Mouse (Mus musculus) heart, embryonic 15.5 days (tissue): ENCODE measurements around the gene Pgam1. TPM values are rescaled to one million over a fixed set of nuclear protein-coding genes. Genes with fewer than 3 reads are reported as not detected.
"Not testable (repeated sequence)": the region's sequence is repeated elsewhere in the genome, so short reads cannot be mapped to it uniquely, and the experiment has no call there.

Experiments
- ATAC-seq: fragments of 200-750 bp; cut with Nextera tagmentation; replicated peaks from 2 replicates; pipeline ENCODE4 v1.8.0; 2017; ENCODE audit warnings: low read depth, moderate TSS enrichment; ENCODE audit not compliant: insufficient number of reproducible peaks, insufficient read depth, low FRiP score
- H3K27ac ChIP-seq: fragments of 300-500 bp; sonication (generic); 2 replicates; pipeline ENCODE4 v1.5.1; 2015; ENCODE audit warnings: mild to moderate bottlenecking, inconsistent platforms
- H3K27me3 ChIP-seq: fragments of 300-500 bp; sonication (generic); 2 replicates; pipeline ENCODE4 v1.6.1; 2015; ENCODE audit warnings: inconsistent platforms
- H3K36me3 ChIP-seq: fragments of 300-500 bp; sonication (generic); 2 replicates; pipeline ENCODE4 v1.6.1; 2015; ENCODE audit warnings: mild to moderate bottlenecking, inconsistent platforms
- H3K4me1 ChIP-seq: fragments of 300-500 bp; sonication (generic); replicated peaks from 2 replicates; pipeline ENCODE4 v1.6.1; 2015; ENCODE audit warnings: inconsistent platforms
- H3K4me2 ChIP-seq: fragments of 300-500 bp; sonication (generic); 2 replicates; pipeline ENCODE4 v1.6.1; 2015; ENCODE audit warnings: inconsistent platforms, mild to moderate bottlenecking, moderate library complexity
- H3K4me3 ChIP-seq: fragments of 300-500 bp; sonication (generic); 2 replicates; pipeline ENCODE4 v1.5.1; 2015; ENCODE audit warnings: mild to moderate bottlenecking, inconsistent platforms
- H3K9ac ChIP-seq: fragments of 300-500 bp; sonication (generic); 2 replicates; pipeline ENCODE4 v1.6.1; 2015; ENCODE audit warnings: mild to moderate bottlenecking, inconsistent platforms
- H3K9me3 ChIP-seq: fragments of 300-500 bp; sonication (generic); replicated peaks from 2 replicates; pipeline ENCODE4 v1.6.1; 2016; ENCODE audit warnings: inconsistent platforms
- WGBS: fragments of 180-500 bp; shearing (Covaris S2); methylation state at CpG from one replicate; pipeline ENCODE4 v1.1.7; 2015; ENCODE audit warnings: mixed read lengths; 5-methylcytosine and 5-hydroxymethylcytosine counted together
- polyA plus RNA-seq: library from polyadenylated mRNA; unstranded; fragments of >200 nt; fragmentation: Nextera tagmentation; extraction: Ambion mirVana; gene quantifications from 2 replicates; pipeline ENCODE4 v1.2.1, GENCODE M21; 2015

Pgam1 gene
- polyA plus RNA-seq, 1 experiment from 2014 or later, result 666 TPM

DNA sequence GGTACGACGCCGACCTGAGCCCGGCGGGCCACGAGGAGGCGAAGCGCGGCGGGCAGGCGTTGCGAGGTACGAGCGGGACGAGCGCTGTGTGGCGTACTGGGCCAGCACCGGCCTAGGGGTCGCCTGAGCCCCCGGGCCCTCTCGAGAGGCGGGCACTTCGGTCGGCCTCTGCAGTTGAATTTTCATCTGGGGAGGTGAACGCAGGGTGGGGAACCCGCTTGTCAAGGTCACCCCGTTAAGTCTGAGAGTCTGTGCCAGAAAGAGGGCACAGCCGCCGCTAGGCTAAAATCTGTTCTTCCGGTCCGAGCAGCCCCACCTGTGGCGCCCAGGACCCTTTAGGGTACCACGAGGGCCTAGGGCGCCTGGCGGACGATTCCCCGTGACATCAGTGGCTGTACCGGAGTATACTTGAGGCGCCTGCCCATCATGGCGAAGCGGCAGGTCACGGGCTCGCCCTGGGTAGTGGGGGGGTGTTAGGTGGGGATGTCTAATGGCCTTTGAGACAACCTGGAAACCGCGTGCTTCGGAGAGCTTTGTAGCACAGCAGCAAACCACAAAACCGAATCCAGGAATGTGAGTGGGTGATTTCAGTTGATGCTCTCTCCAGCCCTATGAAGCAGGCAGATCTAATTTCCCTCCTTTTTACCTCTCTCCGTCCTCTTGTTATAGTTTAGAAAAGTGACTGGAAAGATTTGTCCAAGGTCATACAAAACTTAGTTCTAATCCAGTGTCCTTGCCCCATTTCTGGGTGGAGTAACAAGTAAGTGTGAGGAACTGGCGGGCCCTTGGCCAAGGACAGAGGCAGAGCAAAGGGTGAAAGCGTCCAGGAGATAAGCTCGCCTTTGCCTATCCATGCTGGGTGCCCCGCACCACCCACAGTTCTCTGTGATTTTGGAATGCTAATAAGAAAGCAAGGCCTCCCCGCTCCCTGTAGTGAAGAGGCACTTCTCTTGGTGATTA lies 678 bp downstream of the Pgam1 start:
- WGBS, result under 1% methylated on average over 53 of the region's 53 CpGs
- peaks cover 21% of the 10 kb centered on the region for H3K4me1 ChIP-seq
- H3K36me3 ChIP-seq, result peaks cover 25% of the 10 kb centered on the region
- H3K9me3 ChIP-seq, result no peaks in the 10 kb centered on the region
- peak overlapping the region; percentile 98 for H3K4me3 ChIP-seq
- H3K4me2 ChIP-seq, result peak overlapping the region; percentile 75
- H3K27ac ChIP-seq, result peak overlapping the region; percentile 97
- H3K27me3 ChIP-seq, result no peaks in the 10 kb centered on the region
- peak; percentile 51 for ATAC-seq
- peak overlapping the region; percentile 98 for H3K9ac ChIP-seq

DNA sequence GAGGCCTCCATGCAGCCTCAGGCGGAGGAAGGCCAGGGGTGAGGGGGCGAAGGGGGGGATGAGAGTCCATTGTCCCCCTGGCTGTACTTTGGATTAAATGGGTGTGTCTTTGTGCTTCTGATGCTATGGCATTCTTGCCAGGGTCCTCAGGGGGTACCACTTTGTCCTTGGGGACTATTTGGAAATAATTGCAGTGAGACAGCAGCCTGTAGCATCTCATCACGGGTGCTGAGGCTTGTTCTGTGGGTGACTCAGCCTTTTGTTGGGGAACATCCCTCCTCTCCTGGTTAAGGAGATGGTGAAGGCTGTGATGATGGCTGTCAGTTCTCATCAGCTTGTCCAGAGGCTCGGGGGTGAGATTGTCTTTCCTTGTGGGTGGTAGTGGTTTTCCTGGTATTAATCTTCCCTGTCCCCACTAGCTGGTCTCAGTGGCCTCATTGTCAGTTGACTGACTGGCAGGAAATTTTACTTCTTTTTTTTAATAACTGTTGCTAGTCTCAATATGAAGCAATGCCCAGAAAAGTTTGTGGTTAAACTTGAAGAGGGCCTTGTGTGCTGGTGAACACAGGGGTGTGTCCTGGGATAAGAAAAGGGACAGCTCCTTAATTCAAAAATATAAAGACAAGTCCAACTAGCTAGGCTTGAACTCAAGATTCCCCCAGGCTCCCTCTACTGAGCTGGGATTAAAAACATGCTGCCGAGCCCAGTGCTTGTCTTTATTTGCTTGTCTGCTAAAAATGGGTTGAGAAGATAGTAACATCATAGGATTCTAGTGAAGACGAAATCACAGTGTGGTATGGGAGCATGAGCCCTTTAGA lies 2.3 kb downstream of the Pgam1 start:
- 30% methylated on average over 6 of the region's 6 CpGs for WGBS
- H3K27ac ChIP-seq, result peak overlapping the region; percentile 97

GRCm38 (mm10) chr19:41914592-41914882 lies 2.8 kb downstream of the Pgam1 start:
- Histone ChIP-seq H3K4me1 (peaks cover 20% of the 10 kb centered on the region), H3K4me2 (peak overlapping the region; percentile 75), H3K36me3 (peaks cover 37% of the 10 kb centered on the region), H3K27ac (0 out of 2 replicates have a peak overlapping the region, but pooled peaks have one; percentile 49), H3K9ac (0 out of 2 replicates have a peak overlapping the region, but pooled peaks have one; percentile 98), H3K4me3 (peak overlapping the region; percentile 98)
- not testable (repeated sequence) for H3K27me3 ChIP-seq, H3K9me3 ChIP-seq, ATAC-seq

More for the DNA sequence above, 2.3 kb downstream of the Pgam1 start:
- peaks cover 32% of the 10 kb centered on the region for H3K36me3 ChIP-seq
- no peaks in the 10 kb centered on the region for H3K9me3 ChIP-seq
- H3K4me2 ChIP-seq, result peak overlapping the region; percentile 75
- ATAC-seq, result no peak
- H3K4me1 ChIP-seq, result peaks cover 20% of the 10 kb centered on the region
- H3K4me3 ChIP-seq, result peak overlapping the region; percentile 98
- H3K9ac ChIP-seq, result peak overlapping the region; percentile 98
- H3K27me3 ChIP-seq, result no peaks in the 10 kb centered on the region

GRCm38 (mm10) chr19:41915294-41915693 lies 3.6 kb downstream of the Pgam1 start:
- Histone ChIP-seq H3K4me3 (peak overlapping the region; percentile 98), H3K4me2 (peak overlapping the region; percentile 75), H3K9me3 (no peaks in the 10 kb centered on the region), H3K4me1 (peaks cover 20% of the 10 kb centered on the region), H3K9ac (peak overlapping the region; percentile 9; the same call in 1 of the 2 replicates), H3K27me3 (no peaks in the 10 kb centered on the region), H3K27ac (peak overlapping the region; percentile 49), H3K36me3 (peaks cover 43% of the 10 kb centered on the region)
- 65% methylated on average over 3 of the region's 3 CpGs for WGBS
- no peak for ATAC-seq

- 83% methylated on average over 4 of the region's 4 CpGs for WGBS
- H3K4me1 ChIP-seq, result peaks cover 20% of the 10 kb centered on the region
Measured at GRCm38 (mm10) chr19:41916853-41917252, 5.1 kb downstream of the Pgam1 start.

GRCm38 (mm10) chr19:41919471-41919870 lies 7.7 kb downstream of the Pgam1 start:
- Histone ChIP-seq H3K4me3 (no peak overlapping the region), H3K27me3 (no peaks in the 10 kb centered on the region), H3K9me3 (no peaks in the 10 kb centered on the region), H3K36me3 (peaks cover 66% of the 10 kb centered on the region), H3K4me2 (no peak overlapping the region), H3K9ac (no peak overlapping the region), H3K27ac (no peak overlapping the region), H3K4me1 (peaks cover 9% of the 10 kb centered on the region)
- 75% methylated on average over 4 of the region's 4 CpGs for WGBS
- ATAC-seq, result no peak

More at GRCm38 (mm10) chr19:41916853-41917252, 5.1 kb downstream of the Pgam1 start:
- ATAC-seq, result no peak
- Histone ChIP-seq H3K9me3 (no peaks in the 10 kb centered on the region), H3K27ac (no peak overlapping the region), H3K27me3 (no peaks in the 10 kb centered on the region), H3K4me2 (no peak overlapping the region), H3K4me3 (no peak overlapping the region), H3K36me3 (peaks cover 43% of the 10 kb centered on the region), H3K9ac (no peak overlapping the region)

GRCm38 (mm10) chr19:41920412-41921067 lies 8.8 kb downstream of the Pgam1 start:
- H3K4me1 ChIP-seq, result no peaks in the 10 kb centered on the region
- WGBS, result 71% methylated on average over 5 of the region's 5 CpGs
- H3K9ac ChIP-seq, result no peak overlapping the region
- H3K9me3 ChIP-seq, result no peaks in the 10 kb centered on the region
- ATAC-seq, result no peak
- no peak overlapping the region for H3K27ac ChIP-seq
- H3K4me3 ChIP-seq, result no peak overlapping the region
- H3K4me2 ChIP-seq, result no peak overlapping the region
- H3K36me3 ChIP-seq, result peaks cover 62% of the 10 kb centered on the region
- H3K27me3 ChIP-seq, result no peaks in the 10 kb centered on the region

DNA sequence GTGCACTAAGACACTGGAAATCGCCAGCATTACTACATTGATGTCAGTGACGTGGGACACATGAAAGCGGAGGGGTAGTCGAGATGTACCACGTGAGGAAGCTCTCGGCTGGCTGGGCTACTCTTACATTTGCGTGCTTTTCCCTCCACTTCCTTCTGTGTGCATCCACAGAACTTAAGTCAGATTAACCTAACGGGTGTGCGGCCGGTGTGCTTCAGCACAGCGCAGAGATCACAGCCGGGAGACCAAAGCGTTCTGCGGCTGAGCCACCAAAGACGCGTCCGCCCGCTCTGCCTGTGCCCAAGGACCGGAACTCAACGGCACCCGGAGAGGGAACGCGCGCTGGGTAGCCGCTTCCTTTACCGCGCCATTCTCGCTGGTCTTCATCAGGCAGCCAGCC lies 21.0 kb downstream of the Pgam1 start:
- peak overlapping the region; percentile 48 for H3K27ac ChIP-seq
- no peaks in the 10 kb centered on the region for H3K9me3 ChIP-seq
- peaks cover 22% of the 10 kb centered on the region for H3K4me1 ChIP-seq
- WGBS, result under 1% methylated on average over 28 of the region's 28 CpGs
- H3K4me2 ChIP-seq, result peak overlapping the region; percentile 88
- peak overlapping the region; percentile 77 for H3K9ac ChIP-seq
- H3K4me3 ChIP-seq, result peak overlapping the region; percentile 88
- ATAC-seq, result no peak
- peaks cover 16% of the 10 kb centered on the region for H3K36me3 ChIP-seq
- H3K27me3 ChIP-seq, result no peaks in the 10 kb centered on the region

DNA sequence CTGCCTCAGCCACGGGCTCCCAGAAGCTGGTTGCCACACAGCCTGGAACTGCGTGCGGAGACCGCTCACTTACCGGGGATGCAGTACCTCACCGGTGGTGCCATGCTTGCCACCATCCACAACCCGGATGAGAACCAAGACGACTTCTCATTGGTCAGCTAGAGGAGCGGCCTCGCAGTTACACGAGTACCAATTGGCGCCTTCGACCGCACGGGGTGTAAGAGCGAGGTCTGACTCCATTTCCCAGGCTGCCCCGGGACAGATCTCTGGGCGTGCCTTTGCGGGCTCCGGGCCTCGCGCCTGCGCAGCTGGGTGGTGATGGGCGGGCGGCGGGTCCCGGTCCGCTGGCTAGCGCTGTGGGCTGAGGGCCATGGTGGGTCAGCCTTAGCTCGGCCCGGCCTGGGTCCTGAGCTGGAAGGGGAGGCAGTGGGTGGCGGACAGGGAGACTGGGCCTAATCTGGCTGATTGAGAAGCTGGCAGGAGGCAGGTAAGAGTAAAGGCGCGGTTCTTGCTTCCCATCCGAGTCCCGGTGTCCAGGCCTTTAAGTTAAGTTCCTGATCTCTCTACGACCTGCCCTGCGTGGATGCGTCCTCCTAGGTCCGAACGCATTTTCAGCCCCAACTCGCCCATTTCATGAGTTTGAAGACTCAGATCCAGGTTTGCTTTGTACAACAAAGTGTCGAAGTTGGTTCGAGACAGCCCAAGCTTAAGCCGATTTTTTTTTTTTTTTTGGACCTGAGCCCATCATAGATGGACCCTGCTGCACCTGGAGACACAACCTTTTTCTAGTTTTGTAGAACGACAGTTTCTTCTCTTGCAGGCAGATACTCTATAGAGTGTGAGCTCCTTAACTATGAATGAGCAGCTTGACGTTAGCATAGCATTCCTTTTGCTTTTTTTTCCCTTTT lies 21.7 kb downstream of the Pgam1 start, which contains the start of the genes Exosc1 and Zdhhc16:
Exosc1 (minus strand) TSS at position 245 of the 908 bp plus-strand sequence.
Zdhhc16 (plus strand) TSS at position 302 of the 908 bp plus-strand sequence.
- H3K9me3 ChIP-seq, result no peaks in the 10 kb centered on the region
- H3K9ac ChIP-seq, result peak within 1 kb of the TSS; percentile 78
- H3K27ac ChIP-seq, result peak within 1 kb of the TSS; percentile 48
- WGBS, result under 1% methylated on average over 47 of the region's 47 CpGs
- peak; percentile 100 for ATAC-seq
- peaks cover 22% of the 10 kb centered on the region for H3K4me1 ChIP-seq
- H3K36me3 ChIP-seq, result peaks cover 20% of the 10 kb centered on the region
- peak within 1 kb of the TSS; percentile 88 for H3K4me3 ChIP-seq
- H3K27me3 ChIP-seq, result no peaks in the 10 kb centered on the region
- peak within 1 kb of the TSS; percentile 88 for H3K4me2 ChIP-seq

DNA sequence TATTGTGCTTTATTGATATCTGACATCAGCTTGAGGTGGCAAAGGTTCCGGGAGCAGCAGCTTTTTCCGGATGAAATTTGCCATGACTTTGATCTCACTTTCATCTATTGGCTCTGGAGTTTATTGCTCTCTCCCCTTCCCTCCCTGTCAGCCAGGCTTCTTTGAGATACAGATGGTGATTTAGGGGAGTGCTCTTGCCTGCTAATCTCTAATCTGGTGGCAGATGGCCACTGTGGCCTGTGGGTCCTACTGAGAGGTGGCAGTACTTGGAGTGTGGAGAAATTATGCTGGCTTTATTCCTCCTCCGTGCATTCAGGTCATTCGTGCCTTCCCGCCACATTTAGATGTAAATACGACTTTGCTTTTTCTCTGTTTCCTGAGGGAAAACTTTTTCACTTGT lies 22.4 kb downstream of the Pgam1 start:
- Histone ChIP-seq H3K9ac (peak overlapping the region; percentile 78), H3K27ac (no peak overlapping the region), H3K36me3 (peaks cover 19% of the 10 kb centered on the region), H3K4me2 (peak overlapping the region; percentile 88), H3K4me1 (peaks cover 22% of the 10 kb centered on the region), H3K9me3 (no peaks in the 10 kb centered on the region), H3K27me3 (no peaks in the 10 kb centered on the region), H3K4me3 (peak overlapping the region; percentile 88)
- 26% methylated on average over 6 of the region's 6 CpGs for WGBS
- no peak for ATAC-seq
